Mouse (Mus musculus) erythroblast, embryonic 14.5 days (primary cell): Measurements from ENCODE around the gene Tspan9.

Experiments used
- GATA1 ChIP-seq: IDR thresholded peaks from 2 replicates; pipeline ENCODE4 v1.6.1; 2012; ENCODE audit warnings: low read length, inconsistent platforms, mixed read lengths
- TAL1 ChIP-seq: IDR thresholded peaks from 3 replicates; pipeline ENCODE4 v1.6.1; 2012; ENCODE audit warnings: low read length, inconsistent platforms, mixed read lengths

DNA sequence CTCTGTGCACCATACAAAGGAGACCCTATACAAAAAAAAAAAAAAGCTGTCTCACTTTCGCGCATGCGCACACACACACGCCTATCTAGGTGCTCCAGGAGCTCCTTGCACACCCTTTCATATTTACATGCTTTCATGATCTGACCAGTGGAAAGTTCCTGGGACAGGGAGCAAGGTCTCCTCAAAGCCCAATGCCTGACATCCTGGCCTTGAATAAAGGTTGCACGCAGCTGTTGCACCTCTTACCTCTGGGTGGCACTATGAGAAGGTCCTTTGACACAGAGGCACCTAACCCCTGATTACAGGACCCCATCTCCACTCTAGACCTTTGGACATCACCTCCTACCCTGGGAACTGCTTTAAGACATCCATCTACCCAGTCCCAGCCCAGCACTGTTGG is 35.9 kb upstream of the Tspan9 start:
- TF ChIP-seq GATA1, result no peak
- TF ChIP-seq TAL1, result no peak
